Mouse (Mus musculus): Measurements from ENCODE around the gene Slc44a4. TPM values are rescaled to one million over a fixed set of nuclear protein-coding genes. Genes with fewer than 3 reads are reported as not detected.
"Not testable (repeated sequence)": the region's sequence is repeated elsewhere in the genome, so short reads cannot be mapped to it uniquely, and the experiment has no call there.

Slc44a4 gene
- polyA plus RNA-seq, 1 experiment from 2014 or later = not detected

DNA sequence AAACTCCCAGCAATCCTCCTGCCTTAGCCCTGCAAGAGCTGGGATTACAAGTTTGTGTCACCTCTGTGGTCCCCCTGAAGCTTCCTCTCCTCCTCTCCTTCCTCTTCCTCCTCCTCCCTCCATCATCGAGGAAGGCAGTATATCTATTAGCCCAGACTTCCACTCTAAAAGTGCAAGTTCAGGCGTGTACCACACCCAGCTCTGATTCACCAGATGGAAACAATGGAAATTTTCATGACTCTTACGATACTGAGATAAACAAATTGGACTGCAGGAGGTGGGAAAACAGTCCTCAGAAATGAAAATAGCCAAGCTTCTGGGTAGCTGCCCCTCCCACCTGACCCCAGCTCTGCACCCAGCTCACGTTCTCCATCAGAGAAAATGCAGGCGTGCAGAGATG, 51.4 kb downstream of the Slc44a4 start:
- no peaks in the 10 kb centered on the region for H3K36me3 ChIP-seq (ENCODE audit: control insufficient read depth, insufficient read depth, low read length)
- ATAC-seq = no peak
- no peak for DNase-seq (ENCODE audit: low spot score)
- 84% methylated on average over 5 of the region's 5 CpGs for WGBS
- H3K9ac ChIP-seq (ENCODE audit: low read length) = no peak overlapping the region
- H3K27me3 ChIP-seq (replicated peaks; ENCODE audit: control insufficient read depth, insufficient read depth, low read length) = peaks cover 19% of the 10 kb centered on the region
- no peaks in the 10 kb centered on the region for H3K4me1 ChIP-seq (ENCODE audit: control insufficient read depth, insufficient read depth, low read length)
- H3K4me2 ChIP-seq (ENCODE audit: low read length) = no peak overlapping the region
- no peak overlapping the region for H3K4me3 ChIP-seq (ENCODE audit: low read depth, low read length)
- no peak overlapping the region for H3K27ac ChIP-seq (ENCODE audit: low read depth, low read length)
- H3K9me3 ChIP-seq (replicated peaks; ENCODE audit: control insufficient read depth, low read length) = no peaks in the 10 kb centered on the region

DNA sequence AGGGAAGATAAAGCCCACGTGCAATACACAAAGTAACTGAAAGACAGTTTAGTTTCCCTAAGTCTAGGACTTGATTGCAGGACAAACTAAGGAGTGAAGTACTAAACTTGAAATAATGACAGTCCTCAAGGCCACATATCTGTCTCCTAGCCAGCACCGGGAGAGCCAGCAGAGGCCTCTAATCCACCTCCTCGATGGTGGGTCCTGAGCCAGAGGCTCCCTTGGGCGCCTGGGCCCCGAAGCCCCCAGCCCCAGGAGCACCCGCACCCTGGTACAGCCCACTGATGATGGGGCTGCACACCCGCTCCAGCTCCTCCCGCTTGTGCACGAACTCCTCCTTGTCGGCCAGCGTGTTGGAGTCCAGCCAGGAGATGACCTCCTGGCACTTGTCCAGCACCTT, 55.6 kb downstream of the Slc44a4 start, which contains the start of gene Gm20481:
Gm20481 (plus strand) TSS at position 91 of the 400 bp plus-strand sequence.
- H3K4me1 ChIP-seq (ENCODE audit: control insufficient read depth, insufficient read depth, low read length); H3K4me2 ChIP-seq (ENCODE audit: low read length); H3K27ac ChIP-seq (ENCODE audit: low read depth, low read length); H3K9ac ChIP-seq (ENCODE audit: low read length); H3K4me3 ChIP-seq (ENCODE audit: low read depth, low read length); H3K9me3 ChIP-seq (replicated peaks; ENCODE audit: control insufficient read depth, low read length); DNase-seq (ENCODE audit: low spot score); ATAC-seq; H3K36me3 ChIP-seq (ENCODE audit: control insufficient read depth, insufficient read depth, low read length): not testable (repeated sequence)
- WGBS = 79% methylated on average over 6 of the region's 11 CpGs
- H3K27me3 ChIP-seq (replicated peaks; ENCODE audit: control insufficient read depth, insufficient read depth, low read length) = peaks cover 19% of the 10 kb centered on the region

DNA sequence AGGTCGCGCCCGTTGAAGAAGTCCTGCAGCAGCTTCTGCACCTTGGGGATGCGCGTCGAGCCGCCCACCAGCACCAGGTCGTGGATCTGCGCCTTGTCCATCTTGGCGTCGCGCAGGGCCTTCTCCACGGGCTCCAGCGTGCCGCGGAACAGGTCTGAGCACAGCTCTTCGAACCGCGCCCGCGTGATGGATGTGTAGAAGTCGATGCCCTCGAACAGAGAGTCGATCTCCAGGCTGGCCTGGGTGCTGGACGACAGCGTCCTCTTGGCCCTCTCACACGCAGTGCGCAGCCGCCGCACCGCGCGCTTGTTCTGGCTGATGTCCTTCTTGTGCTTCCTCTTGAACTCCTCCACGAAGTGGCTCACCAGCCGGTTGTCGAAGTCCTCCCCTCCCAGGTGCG, 56.6 kb downstream of the Slc44a4 start:
- H3K4me3 ChIP-seq (ENCODE audit: low read depth, low read length); H3K4me1 ChIP-seq (ENCODE audit: control insufficient read depth, insufficient read depth, low read length); H3K36me3 ChIP-seq (ENCODE audit: control insufficient read depth, insufficient read depth, low read length); DNase-seq (ENCODE audit: low spot score); ATAC-seq; H3K9ac ChIP-seq (ENCODE audit: low read length); H3K4me2 ChIP-seq (ENCODE audit: low read length); H3K9me3 ChIP-seq (replicated peaks; ENCODE audit: control insufficient read depth, low read length); H3K27ac ChIP-seq (ENCODE audit: low read depth, low read length): not testable (repeated sequence)
- 46% methylated on average over 14 of the region's 37 CpGs for WGBS
- H3K27me3 ChIP-seq (replicated peaks; ENCODE audit: control insufficient read depth, insufficient read depth, low read length) = peaks cover 19% of the 10 kb centered on the region

DNA sequence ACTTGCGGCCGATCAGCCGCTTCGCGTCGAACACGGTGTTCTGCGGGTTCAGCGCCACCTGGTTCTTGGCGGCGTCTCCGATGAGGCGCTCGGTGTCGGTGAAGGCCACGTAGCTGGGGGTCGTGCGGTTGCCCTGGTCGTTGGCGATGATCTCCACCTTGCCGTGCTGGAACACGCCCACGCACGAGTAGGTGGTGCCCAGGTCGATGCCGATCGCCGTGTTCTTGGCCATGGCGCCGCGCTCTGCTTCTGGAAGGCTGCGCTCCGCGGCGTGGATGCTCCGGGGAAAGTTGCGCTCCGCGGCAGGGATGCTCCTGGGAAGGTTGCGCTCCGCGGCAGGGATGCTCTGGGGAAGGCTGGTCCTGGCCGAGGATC, 57.4 kb downstream of the Slc44a4 start:
- peak overlapping the region; percentile 77 for H3K4me2 ChIP-seq (ENCODE audit: low read length)
- H3K27me3 ChIP-seq (replicated peaks; ENCODE audit: control insufficient read depth, insufficient read depth, low read length) = peaks cover 19% of the 10 kb centered on the region
- H3K4me1 ChIP-seq (ENCODE audit: control insufficient read depth, insufficient read depth, low read length); H3K9me3 ChIP-seq (replicated peaks; ENCODE audit: control insufficient read depth, low read length); DNase-seq (ENCODE audit: low spot score); H3K36me3 ChIP-seq (ENCODE audit: control insufficient read depth, insufficient read depth, low read length); H3K9ac ChIP-seq (ENCODE audit: low read length); H3K27ac ChIP-seq (ENCODE audit: low read depth, low read length): not testable (repeated sequence)
- WGBS = 1% methylated on average over 14 of the region's 43 CpGs
- H3K4me3 ChIP-seq (ENCODE audit: low read depth, low read length) = peak overlapping the region; percentile 28
- peak; percentile 50; the same call in 1 of the 2 replicates for ATAC-seq

DNA sequence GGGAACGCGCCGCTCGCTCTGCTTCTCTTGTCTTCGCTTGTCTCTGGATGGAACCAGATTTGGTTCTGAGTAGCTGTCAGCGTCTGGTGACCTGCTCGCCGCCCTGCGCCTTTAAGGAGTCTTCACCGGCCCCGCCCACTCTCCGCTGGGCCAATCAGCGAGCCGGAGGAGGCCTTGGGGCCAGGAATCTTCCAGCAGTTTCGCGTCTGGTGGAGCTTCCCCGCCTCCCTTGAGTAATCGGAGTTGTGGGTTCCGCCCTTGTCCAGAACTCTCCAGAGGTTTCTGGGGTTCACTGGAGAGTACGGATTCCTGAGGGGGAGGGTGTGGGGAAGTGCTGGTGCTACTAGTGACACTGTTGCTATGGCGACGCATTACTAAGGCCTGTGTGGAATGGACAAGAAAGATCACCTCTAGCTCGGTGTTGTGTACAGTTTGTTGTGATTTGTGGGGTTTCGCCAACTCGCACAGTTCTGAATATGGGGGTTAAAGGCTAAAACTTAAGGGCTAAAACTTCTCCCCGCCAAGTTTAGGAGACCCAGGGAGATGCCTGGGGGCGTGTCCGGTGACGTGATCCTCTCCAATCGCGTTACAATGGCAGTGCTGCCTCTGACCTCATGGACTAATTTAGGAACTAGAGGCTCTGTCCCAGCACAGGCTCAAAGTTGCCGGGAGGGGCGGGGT, 57.9 kb downstream of the Slc44a4 start, which contains the start of the genes Hspa1a and Hspa1l:
Hspa1a (minus strand) TSS at position 88 of the 681 bp plus-strand sequence.
Hspa1l (plus strand) TSS at position 635 of the 681 bp plus-strand sequence.
- Histone ChIP-seq H3K4me3 (ENCODE audit: low read depth, low read length) (peak within 1 kb of the TSS; percentile 28), H3K9ac (ENCODE audit: low read length) (peak within 1 kb of the TSS; percentile 32; the same call in 1 of the 2 replicates), H3K4me2 (ENCODE audit: low read length) (peak within 1 kb of the TSS; percentile 77), H3K27me3 (replicated peaks; ENCODE audit: control insufficient read depth, insufficient read depth, low read length) (peaks cover 19% of the 10 kb centered on the region)
- H3K9me3 ChIP-seq (replicated peaks; ENCODE audit: control insufficient read depth, low read length); H3K4me1 ChIP-seq (ENCODE audit: control insufficient read depth, insufficient read depth, low read length); H3K36me3 ChIP-seq (ENCODE audit: control insufficient read depth, insufficient read depth, low read length); H3K27ac ChIP-seq (ENCODE audit: low read depth, low read length): not testable (repeated sequence)
- ATAC-seq (peak; percentile 96), DNase-seq (ENCODE audit: low spot score) (peak; percentile 68)
- 1% methylated on average over 26 of the region's 33 CpGs for WGBS

DNA sequence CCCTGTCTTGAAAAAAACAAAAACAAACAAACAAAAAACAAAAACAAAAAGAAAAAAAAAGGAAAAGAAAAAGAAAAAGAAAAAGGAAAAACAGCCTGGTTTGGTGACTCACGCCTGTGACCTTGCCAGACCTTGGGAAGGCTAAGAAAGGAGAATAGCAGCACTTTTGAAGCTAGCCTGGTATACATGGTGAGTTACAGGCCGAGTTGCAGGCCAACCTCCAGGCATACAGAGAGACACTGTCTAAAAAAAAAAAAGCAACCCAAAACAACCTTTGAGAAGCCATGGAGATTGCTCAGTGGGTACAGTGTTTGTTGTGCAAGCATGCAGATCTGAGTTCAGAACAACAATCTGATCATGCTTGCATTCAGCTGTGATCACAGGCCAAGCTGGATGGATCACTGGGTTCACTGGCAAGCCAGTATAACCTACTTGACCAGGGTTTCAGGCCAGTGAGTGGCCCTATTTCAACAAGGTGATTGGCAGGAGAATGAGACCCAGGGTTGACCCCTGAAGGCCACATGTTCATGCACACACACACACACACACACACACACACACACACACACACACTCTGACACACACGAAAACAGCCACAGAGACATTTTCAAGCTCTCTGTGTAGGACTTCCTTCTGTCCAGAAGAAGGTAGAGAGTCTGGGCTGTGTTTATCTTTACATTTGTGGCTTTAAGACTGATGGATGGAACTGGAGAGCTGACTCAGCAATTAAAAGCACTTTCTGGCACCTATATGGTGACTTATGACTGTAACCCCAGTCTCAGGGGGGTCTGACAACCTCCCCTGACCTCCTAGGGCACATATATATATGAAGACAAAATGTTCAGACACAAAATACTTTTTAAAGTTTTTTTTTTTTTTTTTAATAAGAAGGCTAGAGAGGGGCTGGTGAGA, 61.6 kb downstream of the Slc44a4 start:
- Histone ChIP-seq H3K36me3 (ENCODE audit: control insufficient read depth, insufficient read depth, low read length) (no peaks in the 10 kb centered on the region), H3K4me2 (ENCODE audit: low read length) (no peak overlapping the region), H3K9ac (ENCODE audit: low read length) (no peak overlapping the region), H3K9me3 (replicated peaks; ENCODE audit: control insufficient read depth, low read length) (no peaks in the 10 kb centered on the region), H3K4me1 (ENCODE audit: control insufficient read depth, insufficient read depth, low read length) (peaks cover 6% of the 10 kb centered on the region), H3K4me3 (ENCODE audit: low read depth, low read length) (no peak overlapping the region), H3K27me3 (replicated peaks; ENCODE audit: control insufficient read depth, insufficient read depth, low read length) (no peaks in the 10 kb centered on the region), H3K27ac (ENCODE audit: low read depth, low read length) (no peak overlapping the region)
- DNase-seq (ENCODE audit: low spot score) (no peak), ATAC-seq (no peak)
- 83% methylated on average over 3 of the region's 3 CpGs for whole genome bisulfite sequencing

DNA sequence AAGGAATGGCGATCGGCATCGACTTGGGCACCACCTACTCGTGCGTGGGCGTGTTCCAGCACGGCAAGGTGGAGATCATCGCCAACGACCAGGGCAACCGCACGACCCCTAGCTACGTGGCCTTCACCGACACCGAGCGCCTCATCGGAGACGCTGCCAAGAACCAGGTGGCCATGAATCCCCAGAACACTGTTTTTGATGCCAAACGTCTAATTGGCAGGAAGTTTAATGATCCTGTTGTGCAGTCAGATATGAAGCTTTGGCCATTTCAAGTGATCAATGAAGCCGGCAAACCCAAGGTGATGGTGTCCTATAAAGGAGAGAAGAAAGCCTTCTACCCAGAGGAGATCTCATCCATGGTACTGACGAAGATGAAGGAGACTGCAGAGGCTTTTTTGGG, 62.7 kb downstream of the Slc44a4 start:
- no peak overlapping the region for H3K27ac ChIP-seq (ENCODE audit: low read depth, low read length)
- no peak overlapping the region for H3K9ac ChIP-seq (ENCODE audit: low read length)
- no peak overlapping the region for H3K4me2 ChIP-seq (ENCODE audit: low read length)
- no peak for DNase-seq (ENCODE audit: low spot score)
- WGBS = 95% methylated on average over 20 of the region's 20 CpGs
- no peaks in the 10 kb centered on the region for H3K9me3 ChIP-seq (replicated peaks; ENCODE audit: control insufficient read depth, low read length)
- H3K4me3 ChIP-seq (ENCODE audit: low read depth, low read length) = no peak overlapping the region
- no peak for ATAC-seq
- H3K36me3 ChIP-seq (ENCODE audit: control insufficient read depth, insufficient read depth, low read length) = no peaks in the 10 kb centered on the region
- H3K4me1 ChIP-seq (ENCODE audit: control insufficient read depth, insufficient read depth, low read length) = peaks cover 10% of the 10 kb centered on the region
- H3K27me3 ChIP-seq (replicated peaks; ENCODE audit: control insufficient read depth, insufficient read depth, low read length) = no peaks in the 10 kb centered on the region

DNA sequence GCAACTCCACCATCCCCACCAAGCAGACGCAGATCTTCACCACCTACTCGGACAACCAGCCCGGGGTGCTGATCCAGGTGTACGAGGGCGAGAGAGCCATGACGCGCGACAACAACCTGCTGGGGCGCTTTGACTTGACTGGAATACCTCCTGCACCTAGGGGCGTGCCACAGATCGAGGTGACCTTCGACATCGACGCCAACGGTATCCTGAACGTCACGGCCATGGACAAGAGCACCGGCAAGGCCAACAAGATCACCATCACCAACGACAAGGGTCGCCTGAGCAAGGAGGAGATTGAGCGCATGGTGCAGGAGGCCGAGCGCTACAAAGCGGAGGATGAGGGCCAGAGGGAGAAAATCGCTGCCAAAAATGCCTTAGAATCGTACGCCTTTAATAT, 64.0 kb downstream of the Slc44a4 start:
- H3K4me3 ChIP-seq (ENCODE audit: low read depth, low read length) = no peak overlapping the region
- no peak overlapping the region for H3K9ac ChIP-seq (ENCODE audit: low read length)
- H3K9me3 ChIP-seq (replicated peaks; ENCODE audit: control insufficient read depth, low read length) = no peaks in the 10 kb centered on the region
- DNase-seq (ENCODE audit: low spot score) (no peak), ATAC-seq (no peak)
- H3K27ac ChIP-seq (ENCODE audit: low read depth, low read length) = no peak overlapping the region
- 95% methylated on average over 27 of the region's 27 CpGs for WGBS
- no peak overlapping the region for H3K4me2 ChIP-seq (ENCODE audit: low read length)
- no peaks in the 10 kb centered on the region for H3K36me3 ChIP-seq (ENCODE audit: control insufficient read depth, insufficient read depth, low read length)
- peaks cover 12% of the 10 kb centered on the region for H3K4me1 ChIP-seq (ENCODE audit: control insufficient read depth, insufficient read depth, low read length)
- no peaks in the 10 kb centered on the region for H3K27me3 ChIP-seq (replicated peaks; ENCODE audit: control insufficient read depth, insufficient read depth, low read length)

DNA sequence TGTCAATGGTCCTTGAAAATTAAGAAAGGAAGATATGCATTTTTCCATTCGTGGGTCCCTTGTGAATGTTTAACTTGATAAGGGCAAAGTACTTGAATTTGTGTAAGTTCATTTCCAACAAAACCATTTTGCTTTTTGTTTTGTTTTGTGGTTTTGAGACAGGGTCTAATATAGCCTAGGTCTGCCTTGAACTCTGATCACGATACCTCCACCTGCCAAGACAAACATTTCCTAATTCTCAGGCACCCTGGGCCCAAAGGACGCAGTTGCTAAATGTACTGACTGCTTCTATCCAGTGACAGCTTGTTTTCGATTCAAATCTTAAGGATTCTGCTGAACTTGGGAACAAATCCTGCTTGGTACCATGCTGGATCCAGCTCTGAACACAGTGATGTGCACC, 65.4 kb downstream of the Slc44a4 start:
- no peak overlapping the region for H3K9ac ChIP-seq (ENCODE audit: low read length)
- no peak for DNase-seq (ENCODE audit: low spot score)

More for the DNA sequence above, 65.4 kb downstream of the Slc44a4 start:
- ATAC-seq = no peak
- no peaks in the 10 kb centered on the region for H3K27me3 ChIP-seq (replicated peaks; ENCODE audit: control insufficient read depth, insufficient read depth, low read length)
- H3K4me1 ChIP-seq (ENCODE audit: control insufficient read depth, insufficient read depth, low read length) = peaks cover 12% of the 10 kb centered on the region
- 94% methylated on average over 4 of the region's 4 CpGs for WGBS
- no peak overlapping the region for H3K4me3 ChIP-seq (ENCODE audit: low read depth, low read length)
- H3K4me2 ChIP-seq (ENCODE audit: low read length) = no peak overlapping the region
- H3K9me3 ChIP-seq (replicated peaks; ENCODE audit: control insufficient read depth, low read length) = no peaks in the 10 kb centered on the region
- no peak overlapping the region for H3K27ac ChIP-seq (ENCODE audit: low read depth, low read length)
- no peaks in the 10 kb centered on the region for H3K36me3 ChIP-seq (ENCODE audit: control insufficient read depth, insufficient read depth, low read length)

Measured in forebrain, embryonic 14.5 days (tissue).